Mouse (Mus musculus): ENCODE measurements around the gene Abcb9. TPM values are rescaled to one million over a fixed set of nuclear protein-coding genes. Genes with fewer than 3 reads are reported as not detected.

Gene Abcb9
- polyA plus RNA-seq, 1 experiment from 2014 or later: 1.6 TPM

DNA sequence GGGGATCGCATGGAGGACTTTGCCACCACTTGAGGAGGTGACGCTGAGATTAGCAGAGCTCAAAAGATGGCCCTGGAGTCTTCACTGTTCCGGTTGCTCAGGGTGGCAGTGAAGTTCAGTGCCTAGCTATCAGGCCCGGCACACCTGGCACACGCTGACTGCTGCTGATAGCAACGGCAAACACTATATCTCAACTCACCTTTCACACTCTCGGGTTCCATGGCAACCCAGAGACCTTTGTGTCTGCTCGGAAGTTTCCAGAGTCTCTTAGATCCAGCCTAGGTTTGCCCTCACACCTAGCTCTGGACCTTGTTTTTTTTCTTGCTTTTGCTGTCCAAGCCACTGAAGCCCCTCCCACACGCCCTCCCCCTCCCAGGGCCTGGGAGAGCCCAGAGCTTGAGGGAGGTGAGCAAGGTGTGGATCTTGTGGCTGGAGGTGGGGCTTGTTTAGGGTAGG lies 3.6 kb downstream of the Abcb9 start:
- Histone ChIP-seq H3K9ac (no peak overlapping the region), H3K9me3 (no peaks in the 10 kb centered on the region), H3K4me3 (no peak overlapping the region), H3K36me3 (no peaks in the 10 kb centered on the region), H3K27me3 (replicated peaks) (peaks cover 8% of the 10 kb centered on the region), H3K4me2 (no peak overlapping the region; the same call in 1 of the 2 replicates), H3K27ac (replicated peaks) (no peak overlapping the region), H3K4me1 (peaks cover 20% of the 10 kb centered on the region)
- WGBS: 46% methylated on average over 9 of the region's 9 CpGs
- no peak for ATAC-seq (ENCODE audit: extremely low read depth, insufficient number of reproducible peaks, low FRiP score, low TSS enrichment)

DNA sequence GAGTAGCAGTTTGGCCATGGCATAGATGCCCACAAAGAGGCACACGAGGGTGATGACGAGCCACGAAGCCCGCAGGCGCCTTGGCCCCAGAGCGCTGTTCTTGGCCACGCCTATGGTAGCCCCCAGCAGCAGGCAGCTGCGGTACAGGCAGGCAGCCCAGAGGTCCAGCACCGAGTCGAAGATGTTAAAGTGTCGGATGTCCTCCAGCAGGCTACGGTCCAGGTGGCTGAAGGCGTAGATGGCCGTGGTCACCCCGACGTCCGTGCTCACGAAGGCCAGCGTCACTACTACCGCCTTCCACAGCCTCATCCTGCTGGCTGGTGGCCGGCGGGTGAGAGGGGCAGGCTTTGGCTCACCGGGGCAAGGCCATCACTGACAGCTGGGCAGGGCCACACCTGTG lies 5.7 kb downstream of the Abcb9 start:
- Histone ChIP-seq H3K9ac (no peak overlapping the region), H3K36me3 (no peaks in the 10 kb centered on the region), H3K4me2 (no peak overlapping the region), H3K27me3 (replicated peaks) (peaks cover 15% of the 10 kb centered on the region), H3K4me3 (no peak overlapping the region), H3K4me1 (peaks cover 17% of the 10 kb centered on the region; the same call in 1 of the 2 replicates), H3K9me3 (no peaks in the 10 kb centered on the region), H3K27ac (replicated peaks) (no peak overlapping the region)
- WGBS: 80% methylated on average over 23 of the region's 23 CpGs
- ATAC-seq (ENCODE audit: extremely low read depth, insufficient number of reproducible peaks, low FRiP score, low TSS enrichment): no peak

DNA sequence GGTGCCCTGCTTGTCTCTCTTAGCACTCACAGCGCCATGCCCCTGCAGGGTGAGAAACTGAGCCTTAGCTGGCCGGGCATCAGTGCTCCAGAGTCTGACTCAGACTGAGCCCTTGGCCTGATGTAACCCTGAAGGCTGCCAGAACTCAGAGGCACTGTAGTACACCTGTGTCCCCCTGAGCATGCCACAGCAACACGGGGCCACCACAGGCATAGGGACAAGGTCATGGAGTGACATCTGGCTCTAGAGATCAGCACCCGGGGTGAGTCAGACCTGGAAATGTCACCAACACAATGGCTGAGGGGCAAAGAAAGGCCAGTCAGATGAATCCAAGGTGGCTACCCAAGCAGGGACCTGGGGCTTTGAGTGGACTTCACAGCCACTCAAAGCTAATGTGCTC lies 8.7 kb downstream of the Abcb9 start:
- H3K9me3 ChIP-seq: no peaks in the 10 kb centered on the region
- no peaks in the 10 kb centered on the region for H3K36me3 ChIP-seq
- no peak for ATAC-seq (ENCODE audit: extremely low read depth, insufficient number of reproducible peaks, low FRiP score, low TSS enrichment)
- peaks cover 10% of the 10 kb centered on the region; the same call in 1 of the 2 replicates for H3K4me1 ChIP-seq
- H3K4me3 ChIP-seq: no peak overlapping the region
- H3K9ac ChIP-seq: no peak overlapping the region
- 73% methylated on average over 4 of the region's 4 CpGs for WGBS
- H3K27me3 ChIP-seq (replicated peaks): peaks cover 8% of the 10 kb centered on the region
- H3K4me2 ChIP-seq: no peak overlapping the region
- no peak overlapping the region for H3K27ac ChIP-seq (replicated peaks)

DNA sequence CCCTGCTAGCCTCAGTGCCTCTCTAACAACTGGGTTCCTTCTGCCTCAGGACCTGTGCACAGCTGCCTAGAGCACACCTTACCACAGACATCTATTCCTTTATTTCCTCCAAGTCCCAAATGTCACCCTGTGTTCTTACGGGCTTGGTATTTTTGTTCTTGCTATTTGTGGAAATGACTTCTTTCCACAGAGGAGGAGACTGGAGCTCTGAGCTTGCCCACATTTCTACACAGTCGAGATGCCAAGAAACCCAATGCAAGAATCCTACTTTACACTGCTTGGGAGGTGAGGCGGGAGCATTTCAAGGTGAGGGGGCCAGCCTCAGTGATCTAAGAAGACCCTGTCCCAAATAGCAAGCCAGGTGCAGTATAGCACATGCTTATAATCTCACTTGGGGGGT lies 10.1 kb downstream of the Abcb9 start:
- WGBS: 58% methylated on average over 3 of the region's 3 CpGs
- no peaks in the 10 kb centered on the region for H3K36me3 ChIP-seq
- ATAC-seq (ENCODE audit: extremely low read depth, insufficient number of reproducible peaks, low FRiP score, low TSS enrichment): no peak

DNA sequence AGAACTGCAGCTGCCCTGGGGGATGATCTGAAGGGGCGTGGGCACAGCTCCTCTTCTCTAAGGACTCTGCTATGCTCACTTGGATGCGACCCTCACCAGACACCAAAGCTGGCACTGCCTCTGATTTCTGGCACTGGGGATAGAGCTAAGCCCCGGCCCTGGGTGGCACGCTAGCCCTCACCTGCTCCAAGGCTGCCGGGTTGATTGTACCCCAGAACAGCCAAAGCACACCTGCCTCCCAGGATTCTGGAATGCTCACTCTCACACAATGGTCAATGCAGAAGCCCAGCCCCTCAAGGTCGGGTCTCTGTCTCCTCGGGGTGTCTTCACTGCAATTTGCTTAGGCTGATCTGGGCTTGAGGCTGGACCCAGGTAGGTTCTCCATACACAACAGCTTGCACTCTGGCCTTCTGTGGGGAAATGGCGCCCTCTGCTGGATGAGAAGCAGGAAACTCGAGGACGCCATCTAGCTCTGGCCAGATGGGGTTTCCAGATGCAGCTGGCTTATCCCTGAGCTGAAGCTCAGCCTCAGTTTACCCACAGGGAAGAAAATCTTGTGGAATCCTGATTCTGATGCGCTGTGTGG lies 10.9 kb downstream of the Abcb9 start:
- Histone ChIP-seq H3K9ac (no peak overlapping the region), H3K4me2 (no peak overlapping the region), H3K9me3 (no peaks in the 10 kb centered on the region), H3K27me3 (replicated peaks) (peaks cover 8% of the 10 kb centered on the region), H3K4me3 (no peak overlapping the region), H3K27ac (replicated peaks) (no peak overlapping the region), H3K4me1 (peaks cover 24% of the 10 kb centered on the region), H3K36me3 (no peaks in the 10 kb centered on the region)
- 41% methylated on average over 11 of the region's 11 CpGs for WGBS
- no peak for ATAC-seq (ENCODE audit: extremely low read depth, insufficient number of reproducible peaks, low FRiP score, low TSS enrichment)

More for the DNA sequence above, 10.1 kb downstream of the Abcb9 start:
- Histone ChIP-seq H3K9ac (no peak overlapping the region), H3K27me3 (replicated peaks) (peaks cover 8% of the 10 kb centered on the region), H3K9me3 (no peaks in the 10 kb centered on the region), H3K4me2 (no peak overlapping the region), H3K27ac (replicated peaks) (no peak overlapping the region), H3K4me3 (no peak overlapping the region), H3K4me1 (peaks cover 17% of the 10 kb centered on the region)

DNA sequence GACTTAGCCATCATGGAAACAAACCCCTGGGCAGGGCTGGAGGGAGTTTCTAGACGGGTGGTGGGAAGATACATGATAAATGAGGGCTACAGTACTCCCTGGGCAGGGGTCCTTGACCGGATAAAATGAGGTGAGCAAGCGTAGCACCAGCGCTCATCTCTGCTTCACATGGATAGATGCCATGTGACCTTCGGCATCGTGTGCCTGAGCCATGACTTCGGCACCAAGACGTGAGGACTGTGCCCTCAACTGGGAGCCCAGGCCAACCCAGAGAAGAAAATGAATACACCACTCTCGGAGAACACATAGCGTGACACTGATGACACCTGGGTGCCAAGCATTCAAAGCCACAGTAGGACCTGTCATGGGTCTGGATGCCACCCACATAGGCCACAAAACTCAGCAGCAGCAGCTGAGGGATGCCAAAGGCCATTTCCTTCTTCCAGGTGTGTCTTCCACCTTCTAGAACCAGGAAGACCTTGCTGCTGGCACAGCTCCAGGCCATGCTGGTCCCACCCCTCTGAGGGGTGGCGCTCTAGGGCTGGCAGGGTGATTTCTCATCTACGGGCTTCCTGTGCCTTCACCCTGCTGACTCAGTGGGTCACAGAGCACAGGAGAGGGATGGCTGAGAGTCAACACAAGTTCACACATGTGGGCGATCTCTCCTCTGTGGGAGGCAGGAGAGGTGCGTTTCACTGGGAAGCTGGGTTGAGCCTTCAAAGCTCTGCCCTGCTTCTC lies 11.6 kb downstream of the Abcb9 start:
- ATAC-seq (ENCODE audit: extremely low read depth, insufficient number of reproducible peaks, low FRiP score, low TSS enrichment): no peak
- no peaks in the 10 kb centered on the region for H3K9me3 ChIP-seq
- H3K4me2 ChIP-seq: no peak overlapping the region
- H3K4me1 ChIP-seq: peaks cover 26% of the 10 kb centered on the region
- no peak overlapping the region for H3K4me3 ChIP-seq
- peaks cover 8% of the 10 kb centered on the region for H3K27me3 ChIP-seq (replicated peaks)
- no peak overlapping the region for H3K27ac ChIP-seq (replicated peaks)
- no peak overlapping the region for H3K9ac ChIP-seq
- no peaks in the 10 kb centered on the region for H3K36me3 ChIP-seq
- 81% methylated on average over 14 of the region's 14 CpGs for WGBS

DNA sequence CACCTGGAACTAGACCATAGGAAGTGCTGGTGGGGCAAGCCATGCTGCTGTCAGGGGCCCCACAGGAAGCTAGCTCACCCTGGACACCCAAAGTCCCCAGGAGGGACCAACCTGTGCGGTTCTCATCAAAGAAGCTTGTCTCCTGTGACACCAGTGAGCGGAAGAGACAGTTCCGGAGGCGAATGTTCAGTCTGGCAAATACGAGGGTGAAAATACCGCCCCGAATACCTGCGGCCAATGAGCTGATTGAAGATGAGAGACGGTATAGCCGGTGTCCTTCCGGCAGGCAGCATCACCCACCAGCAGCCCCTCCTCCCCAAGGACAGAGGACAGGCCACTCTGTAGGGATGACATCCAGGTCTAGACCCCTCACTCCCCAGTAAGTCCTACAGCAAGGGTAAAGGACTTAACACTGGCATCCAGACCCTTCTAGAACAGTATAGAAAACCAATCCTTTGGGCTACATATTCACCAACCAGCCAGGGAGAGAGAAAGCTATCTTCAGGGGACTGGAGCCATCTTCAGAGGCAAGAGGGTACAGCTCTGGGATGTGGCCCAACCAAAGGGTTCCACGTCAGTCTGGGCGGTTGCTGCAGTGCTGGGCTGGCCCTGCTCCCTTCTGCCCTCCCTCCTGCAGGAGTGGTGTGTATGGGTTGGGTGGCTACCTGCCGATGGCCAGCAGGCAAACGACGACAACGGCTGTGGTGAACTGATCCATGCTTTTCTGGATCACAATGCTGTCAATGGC lies 12.5 kb downstream of the Abcb9 start:
- peaks cover 11% of the 10 kb centered on the region for H3K27me3 ChIP-seq (replicated peaks)
- 86% methylated on average over 17 of the region's 17 CpGs for WGBS
- no peak overlapping the region for H3K27ac ChIP-seq (replicated peaks)
- ATAC-seq (ENCODE audit: extremely low read depth, insufficient number of reproducible peaks, low FRiP score, low TSS enrichment): no peak
- peaks cover 30% of the 10 kb centered on the region for H3K4me1 ChIP-seq
- H3K36me3 ChIP-seq: no peaks in the 10 kb centered on the region
- H3K9me3 ChIP-seq: no peaks in the 10 kb centered on the region
- no peak overlapping the region for H3K4me2 ChIP-seq
- peak overlapping the region; percentile 33; the same call in 1 of the 2 replicates for H3K9ac ChIP-seq
- H3K4me3 ChIP-seq: no peak overlapping the region

DNA sequence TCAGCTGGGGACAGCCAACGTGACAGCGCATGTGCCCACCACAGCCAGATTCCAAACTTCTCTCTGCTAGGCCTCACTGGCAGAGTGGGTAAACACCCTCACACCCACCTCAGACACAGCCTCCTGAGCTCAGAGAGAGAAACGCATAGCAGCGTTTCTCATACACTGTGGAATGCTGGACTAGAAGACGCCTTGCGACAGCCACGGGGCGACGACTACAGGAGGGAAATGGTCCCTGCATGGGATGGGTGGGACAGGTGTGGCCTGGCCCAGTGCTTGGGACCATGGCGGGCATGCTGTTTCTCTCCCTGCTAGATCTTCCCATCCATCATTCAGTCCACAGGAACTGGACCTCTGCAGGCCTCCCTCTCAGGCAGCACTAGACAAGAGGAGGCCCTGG lies 13.2 kb downstream of the Abcb9 start:
- Histone ChIP-seq H3K4me3 (no peak overlapping the region), H3K27ac (replicated peaks) (no peak overlapping the region), H3K4me2 (no peak overlapping the region), H3K4me1 (peaks cover 33% of the 10 kb centered on the region), H3K36me3 (no peaks in the 10 kb centered on the region), H3K27me3 (replicated peaks) (peaks cover 11% of the 10 kb centered on the region), H3K9ac (peak overlapping the region; percentile 33; the same call in 1 of the 2 replicates), H3K9me3 (no peaks in the 10 kb centered on the region)
- WGBS: 77% methylated on average over 10 of the region's 10 CpGs
- ATAC-seq (ENCODE audit: extremely low read depth, insufficient number of reproducible peaks, low FRiP score, low TSS enrichment): no peak

DNA sequence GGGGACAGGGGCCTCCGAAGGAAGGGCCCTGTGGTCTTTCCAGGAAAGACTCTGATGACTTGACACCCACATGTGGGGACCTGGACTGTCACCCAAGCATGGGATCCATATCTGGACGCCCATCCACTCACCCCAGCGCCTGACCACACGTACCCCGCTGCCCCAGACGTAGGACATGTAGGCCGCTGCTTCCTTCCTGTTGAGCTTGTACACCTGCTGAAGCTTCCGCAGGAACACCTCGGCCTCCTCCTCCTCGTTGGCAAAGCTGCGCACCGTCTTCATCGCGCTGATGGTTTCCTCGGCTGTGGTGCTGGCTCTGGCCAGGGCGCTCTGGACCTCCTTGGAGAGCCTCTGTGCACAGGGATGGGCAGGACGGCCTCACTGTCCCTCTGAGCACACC lies 15.7 kb downstream of the Abcb9 start:
- Histone ChIP-seq H3K36me3 (no peaks in the 10 kb centered on the region), H3K9me3 (no peaks in the 10 kb centered on the region), H3K27me3 (replicated peaks) (peaks cover 7% of the 10 kb centered on the region; the same call in 1 of the 2 replicates), H3K27ac (replicated peaks) (no peak overlapping the region), H3K4me3 (no peak overlapping the region), H3K9ac (no peak overlapping the region), H3K4me2 (no peak overlapping the region), H3K4me1 (peaks cover 44% of the 10 kb centered on the region)
- ATAC-seq (ENCODE audit: extremely low read depth, insufficient number of reproducible peaks, low FRiP score, low TSS enrichment): no peak
- 86% methylated on average over 17 of the region's 17 CpGs for WGBS

DNA sequence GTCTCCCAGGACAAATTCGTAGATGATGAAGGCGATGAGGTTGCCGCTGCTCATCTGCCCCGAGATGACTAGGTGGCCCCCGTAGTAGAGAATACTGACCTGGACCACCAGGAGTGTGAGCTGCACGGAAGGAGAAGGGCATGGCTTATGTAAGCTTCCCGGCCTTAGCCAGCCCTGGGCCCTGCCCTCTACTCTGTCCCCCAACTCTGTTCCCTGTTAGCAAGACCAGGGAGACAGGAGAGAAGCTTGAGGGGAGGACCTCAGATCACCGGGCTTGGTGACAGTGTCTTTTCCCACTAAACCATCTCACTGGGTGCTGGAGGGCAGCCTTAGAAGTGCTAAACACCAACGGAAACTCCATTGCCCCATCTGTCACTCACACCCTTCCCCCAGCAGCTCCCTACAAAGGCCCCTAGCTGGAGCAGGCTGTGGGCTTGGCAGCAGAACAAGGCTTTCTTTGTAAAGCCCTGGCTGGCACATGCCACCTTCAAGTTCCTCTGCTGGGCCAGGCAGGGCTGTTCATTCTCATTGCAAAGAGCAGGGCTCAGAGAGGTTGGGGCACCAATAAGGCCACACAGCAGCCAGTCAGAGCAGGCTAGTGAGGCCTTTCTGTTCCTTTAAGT lies 16.7 kb downstream of the Abcb9 start:
- Histone ChIP-seq H3K27ac (replicated peaks) (no peak overlapping the region), H3K4me1 (peaks cover 53% of the 10 kb centered on the region), H3K4me3 (no peak overlapping the region), H3K9ac (no peak overlapping the region), H3K4me2 (no peak overlapping the region), H3K27me3 (replicated peaks) (peaks cover 7% of the 10 kb centered on the region; the same call in 1 of the 2 replicates), H3K9me3 (no peaks in the 10 kb centered on the region), H3K36me3 (no peaks in the 10 kb centered on the region)
- WGBS: 60% methylated on average over 9 of the region's 9 CpGs
- ATAC-seq (ENCODE audit: extremely low read depth, insufficient number of reproducible peaks, low FRiP score, low TSS enrichment): no peak

DNA sequence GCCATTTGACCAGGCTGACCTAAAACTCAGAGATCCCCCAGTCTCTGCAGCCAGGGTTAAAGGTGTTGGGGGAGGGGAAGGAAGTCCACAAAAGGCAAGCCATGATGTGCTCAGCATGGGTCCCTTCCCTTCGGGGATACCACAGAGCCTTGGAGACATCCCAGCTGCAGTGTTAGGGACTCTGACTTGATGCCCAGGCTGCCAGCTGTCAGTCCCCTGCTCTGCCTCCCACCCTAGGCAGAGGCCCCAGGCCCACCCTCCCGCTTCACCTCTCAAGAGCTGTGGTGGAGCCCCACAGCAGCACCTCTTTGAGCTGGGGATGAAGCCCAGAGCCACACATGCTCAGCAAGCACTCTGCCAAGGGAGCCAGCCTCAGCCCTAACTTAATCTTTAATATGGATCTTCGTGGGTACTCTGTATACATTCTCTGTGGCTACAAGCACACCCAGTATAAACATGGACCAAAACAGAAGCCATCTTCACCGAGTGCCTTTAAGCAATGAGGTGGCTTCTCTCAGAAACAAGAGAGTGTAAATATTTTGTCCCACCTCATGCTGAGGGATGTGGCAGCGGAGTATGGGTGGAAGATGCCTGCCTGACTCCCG lies 17.6 kb downstream of the Abcb9 start:
- WGBS: 63% methylated on average over 6 of the region's 6 CpGs
- ATAC-seq (ENCODE audit: extremely low read depth, insufficient number of reproducible peaks, low FRiP score, low TSS enrichment): no peak
- 0 out of 2 replicates have a peak, but pooled peaks cover 7% of the 10 kb centered on the region for H3K27me3 ChIP-seq (replicated peaks)
- H3K36me3 ChIP-seq: no peaks in the 10 kb centered on the region
- H3K9ac ChIP-seq: no peak overlapping the region
- H3K4me2 ChIP-seq: no peak overlapping the region
- H3K27ac ChIP-seq (replicated peaks): no peak overlapping the region
- no peak overlapping the region for H3K4me3 ChIP-seq
- H3K9me3 ChIP-seq: no peaks in the 10 kb centered on the region
- peaks cover 59% of the 10 kb centered on the region for H3K4me1 ChIP-seq

Measured in heart, embryonic 13.5 days (tissue).